Mouse (Mus musculus) ES-Bruce4 (cell line): ENCODE measurements around the gene Wdr64. TPM values are rescaled to one million over a fixed set of nuclear protein-coding genes. Genes with fewer than 3 reads are reported as not detected.

ENCODE experiments used
- H3K27ac ChIP-seq: 2 replicates; pipeline ENCODE4 v1.5.1; 2012; ENCODE audit warnings: low read length, inconsistent platforms; ENCODE audit not compliant: insufficient read depth
- H3K27me3 ChIP-seq: 2 replicates; pipeline ENCODE4 v1.6.1; 2012; ENCODE audit warnings: mild to moderate bottlenecking, low read length, inconsistent platforms; ENCODE audit not compliant: control insufficient read depth, poor library complexity, insufficient read depth, severe bottlenecking
- H3K36me3 ChIP-seq: 2 replicates; pipeline ENCODE4 v1.6.1; 2012; ENCODE audit warnings: inconsistent platforms, mild to moderate bottlenecking, low read length, moderate library complexity; ENCODE audit not compliant: control insufficient read depth, poor library complexity, insufficient read depth, severe bottlenecking
- H3K4me1 ChIP-seq: one replicate; pipeline ENCODE4 v1.8.1; 2011; ENCODE audit warnings: low read length; ENCODE audit not compliant: control insufficient read depth, insufficient read depth
- H3K4me3 ChIP-seq: 2 replicates; pipeline ENCODE4 v1.5.1; 2011; ENCODE audit warnings: low read depth, mild to moderate bottlenecking, low read length
- H3K9ac ChIP-seq: 2 replicates; pipeline ENCODE4 v1.6.1; 2012; ENCODE audit warnings: low read depth, mild to moderate bottlenecking, inconsistent platforms; ENCODE audit not compliant: poor library complexity, severe bottlenecking
- H3K9me3 ChIP-seq: replicated peaks from 2 replicates; pipeline ENCODE4 v1.6.1; 2012; ENCODE audit warnings: mild to moderate bottlenecking, low read length, inconsistent platforms; ENCODE audit not compliant: control insufficient read depth, poor library complexity, insufficient read depth, severe bottlenecking
- CTCF ChIP-seq: IDR thresholded peaks from one replicate; pipeline ENCODE4 v1.8.1; 2011; ENCODE audit warnings: low read depth, low read length
- EP300 ChIP-seq: IDR thresholded peaks from 2 replicates; pipeline ENCODE4 v1.6.1; 2011; ENCODE audit warnings: low read depth, low read length; ENCODE audit not compliant: insufficient read depth
- POLR2A ChIP-seq: IDR thresholded peaks from one replicate; pipeline ENCODE4 v1.8.1; 2011; ENCODE audit warnings: low read length; ENCODE audit not compliant: insufficient read depth
- polyA plus RNA-seq: library from polyadenylated mRNA; stranded (reverse); fragments of >200 nt; gene quantifications from 2 replicates; pipeline ENCODE4 v1.2.4, GENCODE M21; 2011; ENCODE audit warnings: low read depth; ENCODE audit not compliant: missing spikeins, insufficient read depth, insufficient read length

Gene Wdr64
- polyA plus RNA-seq, 1 experiment: not detected

- TF ChIP-seq POLR2A: no peak
- TF ChIP-seq CTCF: no peak
- 0 out of 2 replicates have a peak, but pooled peaks have one; percentile 23 for TF ChIP-seq EP300
- peak within 1 kb of the TSS; percentile 76 for H3K9ac ChIP-seq
- no peak within 1 kb of the TSS for H3K27ac ChIP-seq
- H3K36me3 ChIP-seq: no peaks in the 10 kb centered on the region
- H3K4me1 ChIP-seq: peaks cover 4% of the 10 kb centered on the region
- H3K9me3 ChIP-seq: no peaks in the 10 kb centered on the region
- peak within 1 kb of the TSS; percentile 94 for H3K4me3 ChIP-seq
- H3K27me3 ChIP-seq: no peaks in the 10 kb centered on the region
These were observed 6.0 kb upstream of the Wdr64 start, which contains the start of the genes Opn3 and Chml for GRCm38 (mm10) chr1:175692246-175692996. Opn3 (minus strand) TSS chr1:175692776. Chml (minus strand) TSS chr1:175692901.

GRCm38 (mm10) chr1:175692997-175693361 lies 5.4 kb upstream of the Wdr64 start:
- no peaks in the 10 kb centered on the region for H3K36me3 ChIP-seq
- H3K4me3 ChIP-seq: peak overlapping the region; percentile 56
- no peak overlapping the region for H3K27ac ChIP-seq
- no peaks in the 10 kb centered on the region for H3K9me3 ChIP-seq
- TF ChIP-seq POLR2A (no peak), CTCF (no peak), EP300 (no peak)
- H3K27me3 ChIP-seq: no peaks in the 10 kb centered on the region
- H3K4me1 ChIP-seq: peaks cover 4% of the 10 kb centered on the region
- H3K9ac ChIP-seq: peak overlapping the region; percentile 33; the same call in 1 of the 2 replicates

- H3K4me1 ChIP-seq: peaks cover 4% of the 10 kb centered on the region
- H3K4me3 ChIP-seq: no peak overlapping the region
- peak overlapping the region; percentile 33; the same call in 1 of the 2 replicates for H3K9ac ChIP-seq
- TF ChIP-seq CTCF: no peak
- TF ChIP-seq EP300: no peak
- TF ChIP-seq POLR2A: no peak
- H3K36me3 ChIP-seq: no peaks in the 10 kb centered on the region
- H3K27me3 ChIP-seq: no peaks in the 10 kb centered on the region
- no peaks in the 10 kb centered on the region for H3K9me3 ChIP-seq
- H3K27ac ChIP-seq: no peak overlapping the region
These were observed 4.9 kb upstream of the Wdr64 start for GRCm38 (mm10) chr1:175693429-175693960.

DNA sequence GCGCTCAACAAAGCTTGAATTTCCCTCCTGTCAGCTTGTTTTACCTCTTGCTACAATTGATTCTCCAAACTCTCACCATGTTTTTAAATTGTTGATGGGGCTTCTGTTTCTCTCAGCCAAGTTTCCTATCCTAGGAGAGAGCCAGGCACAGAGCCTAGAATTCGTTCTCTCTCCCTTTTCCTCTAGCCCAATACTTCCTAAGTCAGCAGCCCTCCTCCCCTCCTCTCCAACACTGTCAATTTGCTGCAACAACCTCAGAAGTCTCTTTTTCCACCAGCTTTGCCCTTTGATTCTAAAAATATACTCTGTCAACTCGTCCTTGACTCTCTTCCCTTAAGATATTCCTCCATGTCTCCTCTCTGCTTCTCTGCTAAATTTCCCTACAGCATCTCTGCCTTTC lies 982 bp downstream of the Wdr64 start:
- no peaks in the 10 kb centered on the region for H3K36me3 ChIP-seq
- no peak overlapping the region for H3K9ac ChIP-seq
- H3K9me3 ChIP-seq: no peaks in the 10 kb centered on the region
- H3K4me1 ChIP-seq: no peaks in the 10 kb centered on the region
- H3K27ac ChIP-seq: no peak overlapping the region
- H3K27me3 ChIP-seq: no peaks in the 10 kb centered on the region; the same call in 1 of the 2 replicates
- TF ChIP-seq CTCF (no peak), EP300 (no peak), POLR2A (no peak)
- no peak overlapping the region for H3K4me3 ChIP-seq

GRCm38 (mm10) chr1:175699796-175700195 lies 1.4 kb downstream of the Wdr64 start:
- Histone ChIP-seq H3K27ac (no peak overlapping the region), H3K9me3 (no peaks in the 10 kb centered on the region), H3K9ac (no peak overlapping the region), H3K27me3 (no peaks in the 10 kb centered on the region; the same call in 1 of the 2 replicates), H3K36me3 (no peaks in the 10 kb centered on the region), H3K4me1 (no peaks in the 10 kb centered on the region), H3K4me3 (no peak overlapping the region)
- TF ChIP-seq EP300: peak; percentile 35; the same call in 1 of the 2 replicates
- TF ChIP-seq CTCF: no peak

- no peak overlapping the region for H3K4me3 ChIP-seq
- TF ChIP-seq CTCF (no peak), EP300 (no peak), POLR2A (no peak)
- no peak overlapping the region for H3K27ac ChIP-seq
- H3K9me3 ChIP-seq: no peaks in the 10 kb centered on the region
- H3K4me1 ChIP-seq: no peaks in the 10 kb centered on the region
- H3K36me3 ChIP-seq: no peaks in the 10 kb centered on the region
- no peak overlapping the region for H3K9ac ChIP-seq
- no peaks in the 10 kb centered on the region; the same call in 1 of the 2 replicates for H3K27me3 ChIP-seq
These were observed 2.8 kb downstream of the Wdr64 start for GRCm38 (mm10) chr1:175701145-175701544.
